Mouse (Mus musculus) T-helper 1 cell (primary cell): ENCODE results near the gene Slc38a3.

ENCODE experiments used
- in situ Hi-C: fragments of 300-600 bp; cut with MboI, MseI; formaldehyde crosslinking; loops from one replicate; pipeline ENCODE4 v1.15.1; 2025; ENCODE audit warnings: high pct_unique_total_duplicates

Slc38a3 gene

GRCm38 (mm10) chr9:107624539-107624938 lies 44.8 kb downstream of the Slc38a3 start:
- in situ Hi-C loops, result no loop called here

- in situ Hi-C loops, result no loop called here
Observed at GRCm38 (mm10) chr9:107620954-107621353, 48.4 kb downstream of the Slc38a3 start.

- in situ Hi-C loops, result no loop called here
Observed at GRCm38 (mm10) chr9:107619546-107619879, 49.8 kb downstream of the Slc38a3 start.

- in situ Hi-C loops, result no loop called here
Observed at GRCm38 (mm10) chr9:107618778-107619545, 50.4 kb downstream of the Slc38a3 start.

- in situ Hi-C loops, result no loop called here
Observed at GRCm38 (mm10) chr9:107618098-107618497, 51.2 kb downstream of the Slc38a3 start.

- in situ Hi-C loops, result no loop called here
Observed at GRCm38 (mm10) chr9:107617461-107617860, 51.9 kb downstream of the Slc38a3 start.

- in situ Hi-C loops, result no loop called here
Observed at GRCm38 (mm10) chr9:107615035-107615434, 54.3 kb downstream of the Slc38a3 start.

GRCm38 (mm10) chr9:107612945-107613569 lies 56.3 kb downstream of the Slc38a3 start:
- in situ Hi-C loops, result no loop called here

GRCm38 (mm10) chr9:107612191-107612944 lies 57.0 kb downstream of the Slc38a3 start:
- in situ Hi-C loops, result no loop called here

GRCm38 (mm10) chr9:107611456-107612190 lies 57.7 kb downstream of the Slc38a3 start:
- in situ Hi-C loops, result no loop called here

- in situ Hi-C loops, result no loop called here
Observed at GRCm38 (mm10) chr9:107609433-107609830, 59.9 kb downstream of the Slc38a3 start.

GRCm38 (mm10) chr9:107608741-107609432 lies 60.4 kb downstream of the Slc38a3 start, which contains the start of gene Sema3b:
Sema3b (minus strand) TSS chr9:107609229.
- in situ Hi-C loops, result no loop called here

- in situ Hi-C loops, result no loop called here
Observed at GRCm38 (mm10) chr9:107607653-107608245, 61.6 kb downstream of the Slc38a3 start.

- in situ Hi-C loops, result no loop called here
Observed at GRCm38 (mm10) chr9:107607036-107607435, 62.3 kb downstream of the Slc38a3 start.

GRCm38 (mm10) chr9:107606591-107606990 lies 62.7 kb downstream of the Slc38a3 start:
- in situ Hi-C loops, result no loop called here

- in situ Hi-C loops, result no loop called here
Observed at GRCm38 (mm10) chr9:107605041-107605661, 64.2 kb downstream of the Slc38a3 start.

- in situ Hi-C loops, result no loop called here
Observed at GRCm38 (mm10) chr9:107603251-107603650, 66.1 kb downstream of the Slc38a3 start.

- in situ Hi-C loops, result no loop called here
Observed at GRCm38 (mm10) chr9:107602068-107602648, 67.2 kb downstream of the Slc38a3 start.

- in situ Hi-C loops, result no loop called here
Observed at GRCm38 (mm10) chr9:107601275-107601674, 68.1 kb downstream of the Slc38a3 start.

- in situ Hi-C loops, result no loop called here
Observed at GRCm38 (mm10) chr9:107600745-107601144, 68.6 kb downstream of the Slc38a3 start.
